13 mouse cellular contexts compared by ENCODE assay signal in genomic region chr15:30990421-30991252, GRCm38 (mm10).
DNase-seq lines count a peak whose midpoint lies in the region; ATAC-seq and TF ChIP-seq lines count a peak whose summit lies in the region.
"Had no signal": no experiment of that assay in that cellular context is flagged by ENCODE, and none has a peak within 500 bp of the region (broad histone marks: within the 10 kb centered on the region; RNA-seq: fewer than 3 reads in every experiment).

No protein-coding gene starts in this region.

- H3K4me3 ChIP-seq in heart, embryonic 10.5 days: no peak overlapping the region
- no peak overlapping the region for H3K4me3 ChIP-seq in heart, embryonic 12.5 days
- no peak overlapping the region for H3K4me3 ChIP-seq in lung, embryonic 14.5 days (ENCODE audit: low read depth, low read length)
- H3K4me3 ChIP-seq in lung, adult 2 months (replicated peaks; ENCODE audit: extremely low read depth, low read depth, low read length): no peak overlapping the region
- H3K4me3 ChIP-seq: forebrain, embryonic 15.5 days; liver, embryonic 13.5 days had no signal

- H3K36me3 ChIP-seq in heart, embryonic 10.5 days: no peaks in the 10 kb centered on the region
- no peaks in the 10 kb centered on the region for H3K36me3 ChIP-seq in heart, embryonic 12.5 days
- no peaks in the 10 kb centered on the region for H3K36me3 ChIP-seq in lung, embryonic 14.5 days (ENCODE audit: insufficient read depth)
- H3K36me3 ChIP-seq: forebrain, embryonic 15.5 days; liver, embryonic 13.5 days had no signal

- no peaks in the 10 kb centered on the region for H3K27me3 ChIP-seq in heart, embryonic 10.5 days (ENCODE audit: insufficient read depth, poor library complexity, severe bottlenecking)
- H3K27me3 ChIP-seq in heart, embryonic 12.5 days (replicated peaks): no peaks in the 10 kb centered on the region
- H3K27me3 ChIP-seq in lung, embryonic 14.5 days (ENCODE audit: insufficient read depth, low read length): no peaks in the 10 kb centered on the region
- H3K27me3 ChIP-seq: forebrain, embryonic 15.5 days; liver, embryonic 13.5 days had no signal

- no peak for TF ChIP-seq CTCF in lung, embryonic 14.5 days (IDR thresholded peaks at IDR 0.05; ENCODE audit: low read depth)
- TF ChIP-seq CTCF in lung, adult 2 months (IDR thresholded peaks at IDR 0.05; ENCODE audit: insufficient read depth, low read length): no peak

- no peaks in the 10 kb centered on the region for H3K9me3 ChIP-seq in heart, embryonic 10.5 days
- no peaks in the 10 kb centered on the region for H3K9me3 ChIP-seq in heart, embryonic 12.5 days (replicated peaks)
- no peaks in the 10 kb centered on the region for H3K9me3 ChIP-seq in lung, embryonic 14.5 days (ENCODE audit: low read depth, low read length)
- H3K9me3 ChIP-seq: forebrain, embryonic 15.5 days; liver, embryonic 13.5 days had no signal

- 60% methylated on average over 15 of the region's 15 CpGs for WGBS in heart, embryonic 10.5 days
- 55% methylated on average over 15 of the region's 15 CpGs for WGBS in heart, embryonic 12.5 days
- WGBS in lung, embryonic 14.5 days: 29% methylated on average over 15 of the region's 15 CpGs
- 34% methylated on average over 15 of the region's 15 CpGs for WGBS in lung, adult 2 months

- no peak overlapping the region for H3K4me2 ChIP-seq in heart, embryonic 12.5 days
- H3K4me2 ChIP-seq in lung, embryonic 14.5 days: 0 out of 2 replicates have a peak overlapping the region, but pooled peaks have one; percentile 12
- H3K4me2 ChIP-seq: forebrain, embryonic 15.5 days; liver, embryonic 13.5 days had no signal

- peak; percentile 39 for DNase-seq in heart, embryonic 10.5 days (ENCODE audit: low spot score)
- peak; percentile 93 for DNase-seq in lung, embryonic 14.5 days
- DNase-seq in lung, adult 2 months: no peak
- peak; percentile 61 for DNase-seq in kidney, postnatal 10 days
- DNase-seq in lung, postnatal 36 days: peak; percentile 54
- DNase-seq in left cerebral cortex, adult 11 months (ENCODE audit: low spot score): no peak
- DNase-seq in layer of hippocampus, adult 18-20 months (ENCODE audit: low spot score in 2 of 2): no peak
- DNase-seq: cerebellum, postnatal 36 days; left cerebral cortex, postnatal 4 days; liver, embryonic 13.5 days; thymus, postnatal 25 days had no signal

- H3K4me1 ChIP-seq in heart, embryonic 10.5 days: no peaks in the 10 kb centered on the region
- no peaks in the 10 kb centered on the region for H3K4me1 ChIP-seq in heart, embryonic 12.5 days (replicated peaks)
- H3K4me1 ChIP-seq in lung, embryonic 14.5 days (ENCODE audit: insufficient read depth): no peaks in the 10 kb centered on the region
- peaks cover 3% of the 10 kb centered on the region; the same call in 1 of the 2 replicates for H3K4me1 ChIP-seq in lung, adult 2 months (ENCODE audit: control insufficient read depth, insufficient read depth, low read length)
- H3K4me1 ChIP-seq: forebrain, embryonic 15.5 days; liver, embryonic 13.5 days had no signal

- no peak for ATAC-seq in heart, embryonic 12.5 days (ENCODE audit: insufficient number of reproducible peaks, low FRiP score)
- peak; percentile 95 for ATAC-seq in lung, embryonic 14.5 days (ENCODE audit: insufficient read depth)
- ATAC-seq: forebrain, embryonic 15.5 days had no signal

- H3K9ac ChIP-seq in heart, embryonic 12.5 days: no peak overlapping the region
- H3K9ac ChIP-seq in lung, embryonic 14.5 days: no peak overlapping the region
- H3K9ac ChIP-seq: forebrain, embryonic 15.5 days; liver, embryonic 13.5 days had no signal

- TF ChIP-seq POLR2A in lung, adult 2 months (IDR thresholded peaks at IDR 0.05; ENCODE audit: borderline replicate concordance, extremely low read depth, low read depth, low read length): no peak

- no peak overlapping the region for H3K27ac ChIP-seq in heart, embryonic 10.5 days
- H3K27ac ChIP-seq in heart, embryonic 12.5 days (ENCODE audit: poor library complexity, severe bottlenecking): no peak overlapping the region
- peak overlapping the region; percentile 40; the same call in 1 of the 2 replicates for H3K27ac ChIP-seq in lung, embryonic 14.5 days (ENCODE audit: low read depth)
- H3K27ac ChIP-seq: forebrain, embryonic 15.5 days; liver, embryonic 13.5 days had no signal

Comparison
In these comparisons a context has a peak if more than half of its experiments do, and no peak if none do; other contexts are left out.
1. DNase-seq: peak in heart, embryonic 10.5 days (single experiment), lung, embryonic 14.5 days (single experiment), kidney, postnatal 10 days (single experiment) and lung, postnatal 36 days (single experiment); none in lung, adult 2 months (single experiment), left cerebral cortex, adult 11 months (single experiment) and layer of hippocampus, adult 18-20 months (0 of 2).